Mouse (Mus musculus): ENCODE measurements around the gene Cryba1.
A peak's percentile ranks its signal among the peaks of the same experiment; 100 is the strongest.

DNA sequence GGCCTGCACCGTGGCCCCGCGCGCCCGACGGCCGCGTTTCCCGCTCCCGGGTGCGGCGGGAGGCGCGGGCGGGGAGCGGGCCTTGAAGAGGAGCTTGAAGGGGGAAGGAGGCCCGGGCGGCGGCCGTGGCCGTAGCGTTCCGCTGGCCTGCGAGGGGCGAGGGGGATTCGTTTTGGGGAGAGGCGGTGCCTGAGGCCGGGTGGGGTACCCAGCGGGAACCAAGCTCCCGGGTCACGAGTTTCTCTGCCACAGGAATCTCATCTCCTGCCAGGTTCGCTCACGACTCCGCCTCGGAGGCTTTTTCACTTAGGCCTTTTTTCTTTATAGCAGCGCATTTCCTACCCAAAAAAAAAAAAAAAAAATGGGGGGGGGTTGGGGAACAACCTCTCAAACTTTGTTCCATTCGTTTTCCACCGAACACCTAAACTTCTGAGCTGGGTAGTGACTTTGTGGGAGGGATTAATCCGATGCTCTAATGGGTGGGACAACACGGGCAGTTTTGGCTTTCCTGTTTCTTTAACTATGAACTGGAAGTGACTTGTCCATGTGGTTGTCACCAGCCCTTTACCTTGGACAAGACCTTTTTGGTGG lies 37.4 kb downstream of the Cryba1 start:
- TF ChIP-seq SRF (IDR thresholded peaks at IDR 0.05; ENCODE audit: control insufficient read depth, insufficient read length, low read depth) = no peak
- TF ChIP-seq POLR2A (IDR thresholded peaks at IDR 0.05; ENCODE audit: insufficient read length, low read depth) = peak; percentile 11
- no peak for TF ChIP-seq POLR2AphosphoS2 (IDR thresholded peaks at IDR 0.05; ENCODE audit: insufficient read length, low read depth)
- no peak for TF ChIP-seq MYOD1 (IDR thresholded peaks at IDR 0.05; ENCODE audit: control insufficient read depth in 1 of 3, insufficient read length in 2 of 3, low read depth in 2 of 3)
